Mouse (Mus musculus) adrenal gland, postnatal 10 days (tissue): ENCODE measurements at regions not wholly inside any gene's neighbourhood (a gene's known extent, or its start where the extent isn't known, plus 50 kb on each side); places are given as distances from the start of the nearest gene placed in this dataset.

Experiments used
- DNase-seq: peaks from one replicate; pipeline ENCODE4 v3.0.0; 2021; ENCODE audit warnings: mixed read lengths

GRCm38 (mm10) chr1:142838663-142839062 is 801.8 kb upstream of the B3galt2 start:
- no peak for DNase-seq

GRCm38 (mm10) chr1:142867024-142867700 is 773.3 kb upstream of the B3galt2 start:
- DNase-seq: no peak

- DNase-seq: no peak
These were observed 748.6 kb upstream of the B3galt2 start for GRCm38 (mm10) chr1:142891842-142892241.

GRCm38 (mm10) chr1:142893156-142893555 is 747.3 kb upstream of the B3galt2 start:
- DNase-seq: no peak

- DNase-seq: no peak
These were observed 746.3 kb upstream of the B3galt2 start for GRCm38 (mm10) chr1:142894145-142894544.

GRCm38 (mm10) chr1:142895081-142895480 is 745.4 kb upstream of the B3galt2 start:
- no peak for DNase-seq

- no peak for DNase-seq
These were observed 730.6 kb upstream of the B3galt2 start for GRCm38 (mm10) chr1:142909907-142910306.

- no peak for DNase-seq
These were observed 683.8 kb upstream of the B3galt2 start for GRCm38 (mm10) chr1:142956686-142957085.

GRCm38 (mm10) chr1:142971475-142971874 is 669.0 kb upstream of the B3galt2 start:
- DNase-seq: no peak

GRCm38 (mm10) chr1:142973387-142973786 is 667.1 kb upstream of the B3galt2 start:
- DNase-seq: no peak

GRCm38 (mm10) chr1:142982994-142983393 is 657.5 kb upstream of the B3galt2 start:
- DNase-seq: no peak

- DNase-seq: peak; percentile 31
These were observed 656.8 kb upstream of the B3galt2 start for GRCm38 (mm10) chr1:142983641-142984040.

GRCm38 (mm10) chr1:142985516-142985915 is 654.9 kb upstream of the B3galt2 start:
- DNase-seq: peak; percentile 71

GRCm38 (mm10) chr1:143000216-143000615 is 640.2 kb upstream of the B3galt2 start:
- DNase-seq: no peak

GRCm38 (mm10) chr1:143001112-143001511 is 639.4 kb upstream of the B3galt2 start:
- DNase-seq: no peak

- no peak for DNase-seq
These were observed 634.4 kb upstream of the B3galt2 start for GRCm38 (mm10) chr1:143006045-143006444.

GRCm38 (mm10) chr1:143019982-143020381 is 620.5 kb upstream of the B3galt2 start:
- no peak for DNase-seq

GRCm38 (mm10) chr1:143053161-143053560 is 587.3 kb upstream of the B3galt2 start:
- DNase-seq: no peak

- DNase-seq: no peak
These were observed 586.9 kb upstream of the B3galt2 start for GRCm38 (mm10) chr1:143053599-143053998.

- DNase-seq: no peak
These were observed 585.9 kb upstream of the B3galt2 start for GRCm38 (mm10) chr1:143054451-143055024.

GRCm38 (mm10) chr1:143060698-143061576 is 579.5 kb upstream of the B3galt2 start:
- DNase-seq: no peak

- no peak for DNase-seq
These were observed 575.0 kb upstream of the B3galt2 start for GRCm38 (mm10) chr1:143065493-143065892.

- no peak for DNase-seq
These were observed 568.6 kb upstream of the B3galt2 start for GRCm38 (mm10) chr1:143071781-143072382.
